Mouse (Mus musculus) hindbrain, embryonic 15.5 days (tissue): ENCODE data around the gene Lrrc32. TPM values are rescaled to one million over a fixed set of nuclear protein-coding genes. Genes with fewer than 3 reads are reported as not detected.

Source experiments
- ATAC-seq: fragments of 200-750 bp; cut with Nextera tagmentation; 2 replicates; pipeline ENCODE4 v1.8.0; 2017; ENCODE audit warnings: low read depth, moderate number of reproducible peaks, moderate TSS enrichment; ENCODE audit not compliant: low FRiP score
- H3K27ac ChIP-seq: fragments of 300-500 bp; sonication (generic); replicated peaks from 2 replicates; pipeline ENCODE4 v1.5.1; 2015; ENCODE audit warnings: mild to moderate bottlenecking, inconsistent platforms
- H3K27me3 ChIP-seq: fragments of 300-500 bp; sonication (generic); 2 replicates; pipeline ENCODE4 v1.6.1; 2015; ENCODE audit warnings: control low read depth, inconsistent platforms
- H3K36me3 ChIP-seq: fragments of 300-500 bp; sonication (generic); 2 replicates; pipeline ENCODE4 v1.6.1; 2015; ENCODE audit warnings: control low read depth, inconsistent platforms
- H3K4me1 ChIP-seq: fragments of 300-500 bp; sonication (generic); replicated peaks from 2 replicates; pipeline ENCODE4 v1.6.1; 2015; ENCODE audit warnings: control low read depth, inconsistent platforms
- H3K4me2 ChIP-seq: fragments of 300-500 bp; sonication (generic); 2 replicates; pipeline ENCODE4 v1.6.1; 2015; ENCODE audit warnings: moderate library complexity, mild to moderate bottlenecking, inconsistent platforms
- H3K4me3 ChIP-seq: fragments of 300-500 bp; sonication (generic); 2 replicates; pipeline ENCODE4 v1.5.1; 2015; ENCODE audit warnings: mild to moderate bottlenecking, inconsistent platforms
- H3K9ac ChIP-seq: fragments of 300-500 bp; sonication (generic); 2 replicates; pipeline ENCODE4 v1.6.1; 2015; ENCODE audit warnings: inconsistent platforms
- H3K9me3 ChIP-seq: fragments of 300-500 bp; sonication (generic); 2 replicates; pipeline ENCODE4 v1.6.1; 2016; ENCODE audit warnings: control low read depth, inconsistent platforms
- WGBS: fragments of 180-500 bp; shearing (Covaris S2); methylation state at CpG from one replicate; pipeline ENCODE4 v1.1.7; 2015; 5-methylcytosine and 5-hydroxymethylcytosine counted together
- polyA plus RNA-seq: library from polyadenylated mRNA; unstranded; fragments of >200 nt; fragmentation: Nextera tagmentation; extraction: Ambion mirVana; gene quantifications from 2 replicates; pipeline ENCODE4 v1.2.1, GENCODE M21; 2015

The Lrrc32 gene
- polyA plus RNA-seq, 1 experiment from 2014 or later: 5.6 TPM

- WGBS: 96% methylated on average over 1 of the region's 1 CpGs
- Histone ChIP-seq H3K9me3 (no peaks in the 10 kb centered on the region), H3K4me3 (no peak overlapping the region), H3K36me3 (no peaks in the 10 kb centered on the region), H3K27ac (no peak overlapping the region), H3K4me2 (no peak overlapping the region), H3K4me1 (peaks cover 5% of the 10 kb centered on the region), H3K9ac (no peak overlapping the region), H3K27me3 (0 out of 2 replicates have a peak, but pooled peaks cover 4% of the 10 kb centered on the region)
- ATAC-seq: no peak
Measured at GRCm38 (mm10) chr7:98480481-98480880, 8.6 kb upstream of the Lrrc32 start.

DNA sequence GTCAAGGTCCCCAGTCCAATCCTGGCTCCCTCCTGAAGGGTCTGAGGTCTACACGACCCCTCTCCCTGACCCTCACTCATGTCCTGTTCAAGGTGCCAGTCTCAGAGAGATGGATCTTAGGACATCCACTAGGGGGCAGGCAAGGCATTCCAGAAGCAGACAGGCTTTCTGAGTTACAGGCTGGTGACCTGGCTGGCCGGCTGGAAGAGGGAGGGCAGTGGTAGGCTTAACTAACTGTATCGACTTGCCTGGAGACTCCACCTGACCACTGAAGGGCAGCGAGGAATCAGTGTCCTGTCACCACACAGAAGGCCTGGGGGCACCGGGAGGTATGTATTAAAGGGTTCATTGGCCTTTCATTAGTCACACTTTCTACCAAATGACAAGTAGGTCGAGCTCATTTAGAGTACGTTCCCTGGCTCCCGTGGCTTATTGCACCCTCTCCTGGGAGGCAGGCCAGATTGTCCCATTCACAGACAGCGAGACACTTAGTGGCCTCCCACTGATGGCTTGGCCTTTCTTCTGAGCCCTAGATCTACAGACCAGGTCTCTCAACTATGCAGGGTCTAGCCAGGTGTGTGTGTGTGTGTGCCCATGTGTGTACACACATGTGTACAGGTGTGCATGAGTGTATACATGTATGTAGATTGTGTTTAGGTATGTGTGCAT is 7.9 kb upstream of the Lrrc32 start:
- H3K9ac ChIP-seq: no peak overlapping the region
- no peaks in the 10 kb centered on the region for H3K9me3 ChIP-seq
- 0 out of 2 replicates have a peak, but pooled peaks cover 4% of the 10 kb centered on the region for H3K27me3 ChIP-seq
- H3K36me3 ChIP-seq: no peaks in the 10 kb centered on the region
- 6% methylated on average over 9 of the region's 9 CpGs for WGBS
- no peak overlapping the region for H3K4me3 ChIP-seq
- H3K4me2 ChIP-seq: no peak overlapping the region
- H3K27ac ChIP-seq: no peak overlapping the region
- peaks cover 5% of the 10 kb centered on the region for H3K4me1 ChIP-seq
- ATAC-seq: peak; percentile 50

DNA sequence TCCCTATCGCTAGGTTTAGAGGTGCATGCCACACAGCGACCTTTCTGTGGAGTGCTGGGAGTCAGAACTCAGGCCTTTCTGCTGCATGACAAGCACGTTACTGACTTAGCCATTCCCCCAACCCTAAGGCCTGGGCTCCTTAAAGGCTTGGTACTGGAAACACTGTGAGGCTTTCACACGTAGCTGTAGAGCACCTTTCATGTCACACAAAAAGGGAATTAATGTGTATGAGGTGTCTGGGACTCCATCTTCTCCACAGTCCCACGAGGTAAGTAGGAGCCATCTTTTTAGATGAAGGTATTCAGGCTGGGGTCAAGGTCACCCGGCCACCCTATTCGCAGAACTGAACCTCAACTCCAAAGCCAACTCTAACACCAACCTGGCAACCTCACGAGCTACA is 7.2 kb upstream of the Lrrc32 start:
- Histone ChIP-seq H3K27ac (no peak overlapping the region), H3K4me3 (no peak overlapping the region), H3K4me1 (peaks cover 5% of the 10 kb centered on the region), H3K4me2 (no peak overlapping the region), H3K9me3 (no peaks in the 10 kb centered on the region), H3K36me3 (no peaks in the 10 kb centered on the region), H3K27me3 (0 out of 2 replicates have a peak, but pooled peaks cover 4% of the 10 kb centered on the region), H3K9ac (no peak overlapping the region)
- WGBS: 87% methylated on average over 8 of the region's 8 CpGs
- ATAC-seq: no peak

- Histone ChIP-seq H3K27me3 (0 out of 2 replicates have a peak, but pooled peaks cover 4% of the 10 kb centered on the region), H3K4me2 (no peak overlapping the region), H3K36me3 (no peaks in the 10 kb centered on the region), H3K27ac (no peak overlapping the region), H3K4me3 (no peak overlapping the region), H3K9me3 (no peaks in the 10 kb centered on the region), H3K4me1 (peaks cover 5% of the 10 kb centered on the region), H3K9ac (no peak overlapping the region)
- no peak for ATAC-seq
- WGBS: 65% methylated on average over 12 of the region's 12 CpGs
Measured at GRCm38 (mm10) chr7:98482551-98483267, 6.4 kb upstream of the Lrrc32 start.

DNA sequence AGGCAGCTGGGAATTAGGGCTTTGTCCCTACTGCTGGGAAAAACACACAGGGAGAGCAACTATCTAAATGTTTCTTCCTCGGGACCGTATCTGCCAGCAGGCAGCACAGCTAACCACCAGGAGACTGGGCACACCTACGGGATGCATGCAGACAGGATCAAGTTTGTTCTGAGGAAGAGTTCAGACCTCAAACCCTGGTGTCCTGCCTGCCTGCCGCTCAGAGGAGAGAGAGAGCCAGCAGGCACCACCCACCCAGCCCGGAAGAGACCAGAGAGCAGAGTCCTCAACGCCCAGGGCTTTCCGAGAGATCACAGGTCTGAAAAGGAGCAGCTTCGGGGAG is 5.8 kb upstream of the Lrrc32 start:
- no peak overlapping the region for H3K27ac ChIP-seq
- 0 out of 2 replicates have a peak, but pooled peaks cover 4% of the 10 kb centered on the region for H3K27me3 ChIP-seq
- WGBS: 39% methylated on average over 8 of the region's 8 CpGs

GRCm38 (mm10) chr7:98484878-98485277 is 4.2 kb upstream of the Lrrc32 start:
- H3K27me3 ChIP-seq: no peaks in the 10 kb centered on the region
- H3K36me3 ChIP-seq: no peaks in the 10 kb centered on the region
- H3K9me3 ChIP-seq: no peaks in the 10 kb centered on the region
- no peak overlapping the region for H3K9ac ChIP-seq
- H3K4me2 ChIP-seq: no peak overlapping the region
- H3K4me1 ChIP-seq: peaks cover 14% of the 10 kb centered on the region
- 91% methylated on average over 3 of the region's 3 CpGs for WGBS
- no peak overlapping the region for H3K4me3 ChIP-seq
- H3K27ac ChIP-seq: no peak overlapping the region
- no peak for ATAC-seq

More for the DNA sequence above, 5.8 kb upstream of the Lrrc32 start:
- no peaks in the 10 kb centered on the region for H3K36me3 ChIP-seq
- peaks cover 5% of the 10 kb centered on the region for H3K4me1 ChIP-seq
- no peaks in the 10 kb centered on the region for H3K9me3 ChIP-seq
- H3K4me2 ChIP-seq: no peak overlapping the region
- H3K4me3 ChIP-seq: no peak overlapping the region
- no peak overlapping the region for H3K9ac ChIP-seq
- no peak for ATAC-seq

DNA sequence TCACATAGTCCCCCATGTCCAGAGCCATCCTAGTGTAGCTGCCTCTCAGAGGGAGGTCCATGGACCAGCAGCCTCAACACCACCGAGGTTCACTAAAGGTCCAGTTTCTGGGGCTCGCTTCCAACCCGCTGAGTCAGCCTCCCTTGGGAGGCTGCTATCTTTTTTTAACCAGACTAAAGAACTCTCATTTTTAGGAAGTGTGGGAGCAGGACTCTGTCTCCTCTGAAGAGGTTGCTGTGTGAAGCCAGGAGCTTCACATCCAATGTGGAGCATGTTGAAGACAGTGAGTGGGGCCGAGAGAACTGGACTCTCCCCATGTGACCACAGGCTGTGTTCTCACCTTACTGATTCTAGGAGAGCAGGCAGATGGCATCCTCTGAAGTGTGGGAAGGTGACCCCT is 3.6 kb upstream of the Lrrc32 start:
- Histone ChIP-seq H3K4me2 (no peak overlapping the region), H3K9me3 (no peaks in the 10 kb centered on the region)
- 86% methylated on average over 4 of the region's 4 CpGs for WGBS

GRCm38 (mm10) chr7:98486471-98486917 is 2.6 kb upstream of the Lrrc32 start:
- Histone ChIP-seq H3K36me3 (no peaks in the 10 kb centered on the region), H3K4me3 (no peak overlapping the region), H3K9ac (no peak overlapping the region), H3K27ac (no peak overlapping the region), H3K4me2 (no peak overlapping the region), H3K27me3 (no peaks in the 10 kb centered on the region), H3K4me1 (peaks cover 14% of the 10 kb centered on the region), H3K9me3 (no peaks in the 10 kb centered on the region)
- no peak for ATAC-seq
- 33% methylated on average over 7 of the region's 7 CpGs for WGBS

More for the DNA sequence above, 3.6 kb upstream of the Lrrc32 start:
- H3K27me3 ChIP-seq: no peaks in the 10 kb centered on the region
- H3K4me1 ChIP-seq: peaks cover 19% of the 10 kb centered on the region
- H3K9ac ChIP-seq: no peak overlapping the region
- H3K4me3 ChIP-seq: no peak overlapping the region
- no peak overlapping the region for H3K27ac ChIP-seq
- no peaks in the 10 kb centered on the region for H3K36me3 ChIP-seq
- ATAC-seq: no peak

GRCm38 (mm10) chr7:98487202-98487980 is 1.7 kb upstream of the Lrrc32 start:
- no peak for ATAC-seq
- peaks cover 14% of the 10 kb centered on the region for H3K4me1 ChIP-seq
- H3K9ac ChIP-seq: no peak overlapping the region
- no peak overlapping the region for H3K4me2 ChIP-seq
- H3K27me3 ChIP-seq: no peaks in the 10 kb centered on the region
- H3K4me3 ChIP-seq: no peak overlapping the region
- H3K27ac ChIP-seq: no peak overlapping the region
- WGBS: 90% methylated on average over 11 of the region's 11 CpGs
- no peaks in the 10 kb centered on the region for H3K36me3 ChIP-seq
- no peaks in the 10 kb centered on the region for H3K9me3 ChIP-seq

- Histone ChIP-seq H3K27ac (no peak overlapping the region), H3K36me3 (no peaks in the 10 kb centered on the region), H3K4me1 (peaks cover 14% of the 10 kb centered on the region; the same call in 1 of the 2 replicates), H3K4me2 (no peak overlapping the region; the same call in 1 of the 2 replicates), H3K9ac (no peak overlapping the region), H3K4me3 (no peak overlapping the region), H3K27me3 (no peaks in the 10 kb centered on the region), H3K9me3 (no peaks in the 10 kb centered on the region)
- 91% methylated on average over 13 of the region's 13 CpGs for WGBS
- ATAC-seq: peak; percentile 6; the same call in 1 of the 2 replicates
Measured at GRCm38 (mm10) chr7:98488398-98489130, 519 bp upstream of the Lrrc32 start.

- Histone ChIP-seq H3K4me2 (peak overlapping the region; percentile 94), H3K27me3 (no peaks in the 10 kb centered on the region), H3K4me1 (peaks cover 14% of the 10 kb centered on the region; the same call in 1 of the 2 replicates), H3K4me3 (peak overlapping the region; percentile 55), H3K27ac (no peak overlapping the region), H3K9me3 (no peaks in the 10 kb centered on the region), H3K36me3 (no peaks in the 10 kb centered on the region), H3K9ac (peak overlapping the region; percentile 47)
- under 1% methylated on average over 48 of the region's 50 CpGs for WGBS
- ATAC-seq: peak; percentile 84
Measured at GRCm38 (mm10) chr7:98489623-98490084, 571 bp downstream of the Lrrc32 start.
